Mouse (Mus musculus) gastrocnemius, postnatal 4 days (tissue): Measurements from ENCODE around the gene Serpinb12. TPM values are rescaled to one million over a fixed set of nuclear protein-coding genes. Genes with fewer than 3 reads are reported as not detected.
"Not testable (repeated sequence)": the region's sequence is repeated elsewhere in the genome, so short reads cannot be mapped to it uniquely, and the experiment has no call there.

ENCODE experiments used
- DNase-seq, 2 experiments: peaks; one replicate each; pipeline ENCODE4 v3.0.0; 2021 to 2022; ENCODE audit warnings: low spot score in 2 of 2, mixed read lengths in 2 of 2
- long read RNA-seq, 2 experiments: library from polyadenylated mRNA; stranded (forward); transcript quantifications; one replicate each; pipeline ENCODE4 v2.0.0; 2021
- total RNA-seq, 2 experiments: library from RNA; stranded (reverse); gene quantifications; 2 replicates each; pipeline ENCODE4 v1.2.3; 2021

The Serpinb12 gene
- under 1 TPM; 0.47 to 0.54 TPM for total RNA-seq
- long read RNA-seq, experiment 1, partial matches to known transcripts = 0 of 6 reads
- long read RNA-seq, experiment 1, other reads (novel, unspliced or antisense) = 0 of 6 reads
- long read RNA-seq, experiment 2 = 0 reads

DNA sequence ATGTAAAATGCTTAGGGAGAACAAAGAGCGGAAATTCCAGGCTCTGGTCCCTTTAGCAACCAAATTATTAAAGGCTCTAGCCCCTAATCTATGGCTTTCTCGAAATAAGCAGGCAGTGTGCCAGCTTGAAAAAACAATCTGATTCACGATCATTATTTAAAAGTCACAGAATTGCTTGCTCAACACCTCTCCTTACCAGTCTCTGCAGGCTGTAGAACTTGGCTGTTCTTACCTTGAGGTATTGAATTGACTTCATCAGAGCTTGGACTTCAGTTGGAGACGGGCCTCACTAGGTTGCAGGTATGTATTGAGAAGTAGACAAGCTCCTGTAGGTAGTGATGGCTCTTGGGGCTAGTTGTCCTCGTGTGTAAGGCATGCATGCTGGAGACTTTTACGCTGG lies at the start of gene Serpinb12:
TSS of gene Serpinb12 (plus strand) at position 185 of the 400 bp plus-strand sequence.
- no peak for DNase-seq

DNA sequence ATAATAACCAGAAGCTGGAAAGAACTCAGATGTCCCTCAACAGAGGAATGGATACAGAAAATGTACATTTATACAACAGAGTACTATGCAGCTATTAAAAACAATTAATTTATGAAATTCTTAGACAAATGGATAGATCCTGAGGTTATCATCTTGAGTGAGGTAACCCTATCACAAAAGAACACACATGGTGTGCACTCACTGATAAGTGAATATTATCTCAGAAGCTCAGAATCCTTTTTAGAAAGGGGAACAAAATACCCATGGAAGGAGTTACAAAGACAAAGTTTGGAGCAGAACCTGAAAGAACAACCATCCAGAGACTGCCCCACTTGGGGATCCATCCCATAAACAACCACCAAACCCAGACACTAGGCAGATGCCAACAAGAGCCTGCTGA lies 39.1 kb upstream of the Serpinb12 start:
- DNase-seq = not testable (repeated sequence)

DNA sequence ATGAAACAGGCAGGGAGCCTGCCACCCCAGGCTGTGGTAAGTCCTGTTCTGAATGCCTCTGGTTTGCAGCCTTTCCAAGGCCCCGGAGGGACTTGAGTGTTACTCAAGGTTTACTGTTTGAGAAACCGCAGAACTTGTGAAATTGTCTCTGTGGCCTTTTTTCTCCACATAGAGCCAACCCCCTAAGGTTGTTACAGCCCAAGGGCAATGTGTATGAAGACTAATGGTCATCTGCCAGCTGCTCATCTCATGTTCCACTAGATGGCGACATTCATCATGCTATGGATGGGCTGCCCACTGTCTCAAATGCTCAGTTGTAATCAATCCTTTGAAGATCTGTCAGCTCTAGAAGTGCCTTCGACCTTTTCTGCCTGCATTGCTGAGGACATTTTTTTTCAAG lies 32.8 kb upstream of the Serpinb12 start:
- no peak for DNase-seq

DNA sequence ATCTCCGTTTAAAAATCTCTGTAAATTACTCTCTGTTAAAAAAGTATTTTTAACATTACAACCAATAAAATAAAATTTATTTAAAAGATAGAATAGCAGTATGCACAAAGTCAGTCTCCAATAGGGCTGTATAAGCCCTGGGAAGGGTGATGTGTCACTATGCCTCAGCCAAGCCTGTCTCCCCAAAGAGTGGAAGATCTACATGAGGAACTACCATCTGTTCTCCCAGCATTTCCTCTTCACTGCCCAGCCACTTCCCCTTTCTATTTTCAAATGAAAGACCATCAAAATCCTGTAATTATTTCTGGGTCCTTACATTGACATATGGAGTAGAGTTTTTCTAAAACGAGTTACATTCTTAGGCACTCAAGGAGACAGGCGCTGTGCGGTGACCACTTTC lies 2.3 kb upstream of the Serpinb12 start:
- no peak for DNase-seq

DNA sequence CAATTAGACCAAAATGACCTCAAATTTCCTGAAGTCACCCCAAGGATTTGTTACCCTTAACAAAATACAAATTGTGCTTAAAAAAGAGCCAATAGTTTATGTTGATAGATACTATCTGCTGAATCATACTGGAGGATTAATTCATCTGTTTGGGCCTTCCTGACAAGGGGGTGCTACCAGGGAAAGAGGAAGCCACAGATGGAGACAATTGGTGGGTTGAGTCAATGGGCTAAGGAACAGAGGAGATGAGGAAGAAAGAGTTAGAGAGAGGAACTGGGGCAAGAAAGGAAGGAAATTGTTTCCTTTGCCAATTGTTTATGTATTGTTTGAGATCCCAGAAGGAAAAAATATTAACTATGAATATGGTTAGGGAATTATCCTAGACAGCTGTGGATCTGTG lies 591 bp upstream of the Serpinb12 start:
- no peak for DNase-seq

DNA sequence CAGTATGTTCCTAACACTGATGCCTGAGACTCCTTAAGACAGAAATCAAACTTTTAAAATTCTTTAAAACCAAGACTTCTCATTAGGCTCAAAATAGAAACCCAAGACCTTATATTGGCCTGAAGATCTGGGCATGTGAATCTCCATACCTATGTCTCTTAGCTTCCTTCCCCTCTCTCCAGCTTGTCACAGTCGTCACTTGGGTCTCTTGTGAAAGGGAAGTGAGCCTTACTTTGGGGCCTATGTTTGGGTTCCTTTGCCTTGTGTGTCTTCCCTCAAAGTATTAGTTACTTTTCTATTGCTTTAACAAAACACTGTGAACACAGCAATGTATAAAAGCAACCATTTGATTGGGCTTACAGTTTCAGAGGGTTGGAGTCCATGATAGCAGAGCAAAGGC lies 13.0 kb downstream of the Serpinb12 start:
- DNase-seq = no peak

DNA sequence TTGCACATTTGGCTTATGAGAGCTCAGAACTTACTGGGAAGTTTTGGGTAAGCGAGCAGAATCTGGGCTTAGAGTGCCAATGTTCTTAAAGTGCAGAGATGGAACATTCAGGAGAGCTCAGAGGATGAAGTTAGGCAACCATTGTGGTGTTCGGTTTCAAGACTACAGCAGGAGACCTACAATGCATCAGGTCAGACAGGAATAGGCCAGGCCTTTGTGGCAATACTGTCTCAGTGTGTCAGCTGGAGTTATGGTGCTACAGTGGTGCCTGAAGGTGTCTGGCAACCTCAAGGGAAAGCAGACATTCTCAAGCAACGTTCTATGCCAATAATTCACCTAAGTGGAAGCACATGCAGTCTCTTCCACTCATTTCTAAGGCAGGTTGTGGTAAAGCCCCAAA lies 25.7 kb downstream of the Serpinb12 start:
- DNase-seq = no peak

DNA sequence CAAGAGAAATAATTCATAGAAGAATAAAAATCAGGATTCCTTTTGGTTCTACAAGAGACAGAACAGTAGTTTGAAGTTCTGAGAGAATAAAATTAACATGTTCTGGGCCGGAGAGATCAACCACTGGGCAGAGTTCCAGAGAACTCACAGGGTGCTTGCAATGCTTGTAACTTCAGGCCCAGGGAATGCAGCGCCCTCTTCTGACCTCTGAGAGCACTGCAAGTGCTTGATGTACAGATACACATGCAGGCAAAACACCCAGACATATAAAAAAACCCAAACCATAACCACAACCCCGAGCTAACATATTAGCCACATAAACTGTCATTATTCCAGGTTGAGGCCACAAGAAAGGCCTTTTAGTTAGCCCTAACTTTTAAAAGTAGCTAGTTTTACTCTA lies 26.8 kb downstream of the Serpinb12 start:
- DNase-seq = no peak

DNA sequence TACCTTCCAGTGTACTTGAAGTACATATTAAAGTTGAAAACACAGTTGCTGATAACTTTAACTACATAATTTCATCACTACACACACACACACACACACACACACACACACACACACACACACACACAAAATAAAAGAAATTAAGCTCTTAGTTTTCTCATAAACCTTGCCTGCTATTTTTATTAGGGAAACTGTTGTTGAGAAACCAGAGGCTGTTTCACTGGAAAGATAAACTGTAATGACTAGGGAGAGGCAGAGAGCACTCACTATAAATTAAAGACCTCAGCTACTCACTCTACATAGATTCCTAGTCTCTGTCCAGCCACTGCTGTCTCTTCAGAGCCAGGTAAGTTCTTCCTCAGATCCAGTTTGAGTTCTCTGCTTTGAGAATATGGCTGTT lies 46.4 kb downstream of the Serpinb12 start, which contains the start of gene Serpinb13:
TSS of gene Serpinb13 (plus strand) at position 301 of the 400 bp plus-strand sequence.
- DNase-seq = no peak

DNA sequence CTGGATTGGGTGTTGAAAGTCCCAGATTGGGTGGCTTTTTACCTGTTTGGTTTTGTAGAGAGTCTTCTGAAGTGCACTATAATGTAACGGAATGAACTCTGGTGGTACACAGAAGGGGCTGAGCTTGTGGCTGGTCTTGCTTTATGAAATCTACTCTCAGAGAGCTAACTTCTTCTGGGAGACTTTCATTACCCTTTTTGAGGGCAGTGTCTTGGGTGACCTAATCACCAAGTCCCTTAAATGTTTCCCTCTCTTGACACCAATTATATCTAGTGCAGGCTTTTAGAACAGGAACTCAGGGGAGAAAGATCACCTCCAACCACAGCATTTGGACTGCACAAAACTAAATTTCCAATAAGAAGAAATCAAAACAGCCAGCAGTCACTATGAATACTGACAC lies 48.8 kb downstream of the Serpinb12 start:
- no peak for DNase-seq

DNA sequence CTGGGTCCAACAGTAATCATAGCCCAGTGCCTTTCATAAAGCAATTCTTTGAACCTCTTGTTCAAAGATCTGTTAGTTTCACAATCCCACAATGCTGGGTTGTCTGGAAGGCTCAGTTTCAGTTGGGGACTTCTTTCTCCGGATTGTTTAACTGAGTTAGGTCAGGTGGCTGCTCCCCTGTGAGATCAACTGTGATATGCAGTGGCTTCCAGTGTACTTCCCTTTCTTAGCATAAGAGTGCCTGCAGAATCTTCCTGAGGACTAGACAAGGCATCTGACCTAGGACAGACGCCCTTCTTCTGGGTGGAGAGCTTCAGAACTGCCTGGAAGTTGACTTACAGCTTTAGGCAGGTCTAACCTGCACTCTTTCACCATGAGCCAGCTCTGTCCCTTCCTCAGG lies 49.6 kb downstream of the Serpinb12 start:
- no peak for DNase-seq

DNA sequence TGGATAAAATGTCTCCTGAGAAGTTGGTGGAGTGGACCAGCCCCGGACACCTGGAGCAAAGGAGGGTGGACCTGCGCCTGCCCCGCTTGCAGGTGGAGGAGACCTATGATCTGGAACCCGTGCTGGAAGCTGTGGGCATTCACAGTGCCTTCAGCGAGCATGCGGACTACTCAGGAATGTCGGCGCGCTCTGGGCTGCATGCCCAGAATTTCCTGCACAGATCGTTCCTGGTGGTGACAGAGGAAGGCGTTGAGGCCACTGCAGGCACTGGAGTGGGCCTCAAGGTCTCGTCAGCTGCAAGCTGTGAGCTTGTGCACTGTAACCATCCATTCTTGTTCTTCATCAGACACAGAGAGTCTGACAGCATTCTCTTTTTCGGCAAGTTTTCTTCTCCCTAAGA lies 66.2 kb downstream of the Serpinb12 start:
- DNase-seq = no peak

DNA sequence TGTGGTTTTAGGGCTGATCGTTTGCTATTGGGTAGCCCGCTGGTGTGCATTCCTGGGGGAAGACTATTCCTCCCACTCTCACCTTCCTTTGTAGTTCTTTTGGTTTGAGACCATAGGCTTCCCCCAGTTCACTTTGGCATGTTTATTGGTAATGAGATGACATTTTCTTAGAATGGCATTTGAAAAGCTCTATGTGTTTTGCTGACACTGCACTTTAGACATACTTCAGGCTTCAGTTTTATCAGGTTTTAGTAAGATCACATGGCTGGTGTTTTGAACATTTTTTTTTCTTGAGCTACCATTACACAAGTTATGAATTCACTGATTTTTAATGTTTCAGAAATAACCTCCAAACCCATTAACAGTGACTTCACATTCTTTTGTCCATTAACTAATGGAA lies 67.5 kb downstream of the Serpinb12 start:
- DNase-seq = no peak

DNA sequence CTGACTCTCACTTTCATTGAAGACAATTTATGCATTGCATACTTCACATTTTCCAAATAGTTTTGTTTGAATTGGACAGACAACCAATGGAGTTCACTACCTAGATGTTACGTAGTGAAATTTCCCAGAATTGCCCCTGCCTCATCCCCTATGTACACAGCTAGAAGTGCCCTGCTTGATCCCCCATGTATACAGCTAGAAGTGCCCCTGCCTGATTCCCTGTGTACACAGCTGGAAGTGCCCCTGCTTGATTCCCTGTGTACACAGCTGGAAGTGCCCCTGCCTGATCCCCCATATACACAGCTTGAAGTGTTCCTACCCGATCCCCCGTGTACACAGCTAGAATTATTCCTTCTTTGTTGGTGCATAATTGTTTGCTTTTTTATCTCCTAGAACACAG lies 72.1 kb downstream of the Serpinb12 start:
- DNase-seq = no peak

Other genes starting within 250 kb of the Serpinb12 start
- gene Bcl2, start 220.2 kb upstream of the Serpinb12 start, total RNA-seq = 10 to 100 TPM; 10.9 to 11.4 TPM
- 1 to 10 TPM; 8.6 to 9.5 TPM for gene Kdsr, start 174.7 kb upstream of the Serpinb12 start, total RNA-seq
- 10 to 100 TPM; 45.8 to 49.8 TPM for gene Vps4b, start 137.7 kb upstream of the Serpinb12 start, total RNA-seq
- under 1 TPM in 1 of 2 experiments, not detected in 1; 0.23 TPM for gene Serpinb5, start 73.3 kb upstream of the Serpinb12 start, total RNA-seq
- gene Serpinb13, start 46.5 kb downstream of the Serpinb12 start, total RNA-seq = not detected
- gene Serpinb3a, start 117.9 kb downstream of the Serpinb12 start, total RNA-seq = not detected
- gene Serpinb3d, start 149.1 kb downstream of the Serpinb12 start, total RNA-seq = not detected